Mouse (Mus musculus): Measurements from ENCODE around the gene Myo1f. TPM values are rescaled to one million over a fixed set of nuclear protein-coding genes. Genes with fewer than 3 reads are reported as not detected.

The Myo1f gene
- polyA plus RNA-seq, 1 experiment: 18.6 TPM

GRCm38 (mm10) chr17:33563527-33564076, 8.1 kb downstream of the Myo1f start:
- no peaks in the 10 kb centered on the region for H3K4me1 ChIP-seq (ENCODE audit: control insufficient read depth, insufficient read depth, low read length)
- WGBS: 66% methylated on average over 2 of the region's 2 CpGs
- no peak for DNase-seq
- no peak overlapping the region for H3K4me3 ChIP-seq (replicated peaks; ENCODE audit: extremely low read depth, low read depth, low read length)
- TF ChIP-seq POLR2A (IDR thresholded peaks at IDR 0.05; ENCODE audit: borderline replicate concordance, extremely low read depth, low read depth, low read length): no peak
- no peak for TF ChIP-seq CTCF (IDR thresholded peaks at IDR 0.05; ENCODE audit: insufficient read depth, low read length)

- H3K4me3 ChIP-seq (replicated peaks; ENCODE audit: extremely low read depth, low read depth, low read length): no peak overlapping the region
- WGBS: 38% methylated on average over 1 of the region's 1 CpGs
- TF ChIP-seq CTCF (IDR thresholded peaks at IDR 0.05; ENCODE audit: insufficient read depth, low read length) (no peak), POLR2A (IDR thresholded peaks at IDR 0.05; ENCODE audit: borderline replicate concordance, extremely low read depth, low read depth, low read length) (no peak)
Measured at GRCm38 (mm10) chr17:33564599-33564998, 9.1 kb downstream of the Myo1f start.

GRCm38 (mm10) chr17:33566182-33566581, 10.7 kb downstream of the Myo1f start:
- no peak overlapping the region for H3K4me3 ChIP-seq (replicated peaks; ENCODE audit: extremely low read depth, low read depth, low read length)
- TF ChIP-seq POLR2A (IDR thresholded peaks at IDR 0.05; ENCODE audit: borderline replicate concordance, extremely low read depth, low read depth, low read length) (no peak), CTCF (IDR thresholded peaks at IDR 0.05; ENCODE audit: insufficient read depth, low read length) (no peak)
- no peaks in the 10 kb centered on the region for H3K4me1 ChIP-seq (ENCODE audit: control insufficient read depth, insufficient read depth, low read length)
- DNase-seq: no peak
- 48% methylated on average over 2 of the region's 2 CpGs for WGBS

More at GRCm38 (mm10) chr17:33564599-33564998, 9.1 kb downstream of the Myo1f start:
- DNase-seq: no peak
- no peaks in the 10 kb centered on the region for H3K4me1 ChIP-seq (ENCODE audit: control insufficient read depth, insufficient read depth, low read length)

- no peak for TF ChIP-seq POLR2A (IDR thresholded peaks at IDR 0.05; ENCODE audit: borderline replicate concordance, extremely low read depth, low read depth, low read length)
- no peak for TF ChIP-seq CTCF (IDR thresholded peaks at IDR 0.05; ENCODE audit: insufficient read depth, low read length)
- H3K4me1 ChIP-seq (ENCODE audit: control insufficient read depth, insufficient read depth, low read length): no peaks in the 10 kb centered on the region
- H3K4me3 ChIP-seq (replicated peaks; ENCODE audit: extremely low read depth, low read depth, low read length): no peak overlapping the region
- DNase-seq: no peak
- WGBS: 74% methylated on average over 4 of the region's 4 CpGs
Measured at GRCm38 (mm10) chr17:33584061-33584460, 28.6 kb downstream of the Myo1f start.

GRCm38 (mm10) chr17:33586011-33586410, 30.5 kb downstream of the Myo1f start:
- no peak for TF ChIP-seq CTCF (IDR thresholded peaks at IDR 0.05; ENCODE audit: insufficient read depth, low read length)
- TF ChIP-seq POLR2A (IDR thresholded peaks at IDR 0.05; ENCODE audit: borderline replicate concordance, extremely low read depth, low read depth, low read length): no peak
- no peaks in the 10 kb centered on the region for H3K4me1 ChIP-seq (ENCODE audit: control insufficient read depth, insufficient read depth, low read length)
- WGBS: 66% methylated on average over 17 of the region's 17 CpGs

GRCm38 (mm10) chr17:33597271-33597670, 41.8 kb downstream of the Myo1f start:
- H3K4me3 ChIP-seq (replicated peaks; ENCODE audit: extremely low read depth, low read depth, low read length): no peak overlapping the region
- H3K4me1 ChIP-seq (ENCODE audit: control insufficient read depth, insufficient read depth, low read length): no peaks in the 10 kb centered on the region
- TF ChIP-seq POLR2A (IDR thresholded peaks at IDR 0.05; ENCODE audit: borderline replicate concordance, extremely low read depth, low read depth, low read length) (no peak), CTCF (IDR thresholded peaks at IDR 0.05; ENCODE audit: insufficient read depth, low read length) (no peak)
- no peak for DNase-seq

More at GRCm38 (mm10) chr17:33586011-33586410, 30.5 kb downstream of the Myo1f start:
- no peak for DNase-seq
- H3K4me3 ChIP-seq (replicated peaks; ENCODE audit: extremely low read depth, low read depth, low read length): no peak overlapping the region

GRCm38 (mm10) chr17:33598506-33598905, 43.0 kb downstream of the Myo1f start:
- Histone ChIP-seq H3K4me1 (ENCODE audit: control insufficient read depth, insufficient read depth, low read length) (no peaks in the 10 kb centered on the region), H3K4me3 (replicated peaks; ENCODE audit: extremely low read depth, low read depth, low read length) (no peak overlapping the region)
- no peak for DNase-seq
- 85% methylated on average over 5 of the region's 5 CpGs for WGBS
- no peak for TF ChIP-seq CTCF (IDR thresholded peaks at IDR 0.05; ENCODE audit: insufficient read depth, low read length)
- no peak for TF ChIP-seq POLR2A (IDR thresholded peaks at IDR 0.05; ENCODE audit: borderline replicate concordance, extremely low read depth, low read depth, low read length)

- Histone ChIP-seq H3K4me3 (replicated peaks; ENCODE audit: extremely low read depth, low read depth, low read length) (no peak overlapping the region), H3K4me1 (ENCODE audit: control insufficient read depth, insufficient read depth, low read length) (no peaks in the 10 kb centered on the region)
- WGBS: 82% methylated on average over 8 of the region's 8 CpGs
- no peak for TF ChIP-seq CTCF (IDR thresholded peaks at IDR 0.05; ENCODE audit: insufficient read depth, low read length)
- no peak for DNase-seq
Measured at GRCm38 (mm10) chr17:33599836-33600475, 44.4 kb downstream of the Myo1f start.

GRCm38 (mm10) chr17:33600831-33601230, 45.3 kb downstream of the Myo1f start:
- H3K4me3 ChIP-seq (replicated peaks; ENCODE audit: extremely low read depth, low read depth, low read length): no peak overlapping the region
- DNase-seq: no peak
- 76% methylated on average over 3 of the region's 3 CpGs for WGBS
- TF ChIP-seq POLR2A (IDR thresholded peaks at IDR 0.05; ENCODE audit: borderline replicate concordance, extremely low read depth, low read depth, low read length): no peak
- no peak for TF ChIP-seq CTCF (IDR thresholded peaks at IDR 0.05; ENCODE audit: insufficient read depth, low read length)
- no peaks in the 10 kb centered on the region for H3K4me1 ChIP-seq (ENCODE audit: control insufficient read depth, insufficient read depth, low read length)

GRCm38 (mm10) chr17:33601947-33602346, 46.4 kb downstream of the Myo1f start:
- WGBS: 81% methylated on average over 12 of the region's 12 CpGs
- H3K4me1 ChIP-seq (ENCODE audit: control insufficient read depth, insufficient read depth, low read length): no peaks in the 10 kb centered on the region
- H3K4me3 ChIP-seq (replicated peaks; ENCODE audit: extremely low read depth, low read depth, low read length): no peak overlapping the region
- TF ChIP-seq POLR2A (IDR thresholded peaks at IDR 0.05; ENCODE audit: borderline replicate concordance, extremely low read depth, low read depth, low read length) (no peak), CTCF (IDR thresholded peaks at IDR 0.05; ENCODE audit: insufficient read depth, low read length) (no peak)
- no peak for DNase-seq
